Mouse (Mus musculus) G1E (cell line): Measurements from ENCODE around the gene Lsr. TPM values are rescaled to one million over a fixed set of nuclear protein-coding genes. Genes with fewer than 3 reads are reported as not detected.

ENCODE experiments used
- ATAC-seq: 2 replicates; pipeline ENCODE4 v1.8.0; 2016; ENCODE audit warnings: mild to moderate bottlenecking; ENCODE audit not compliant: insufficient number of reproducible peaks, poor library complexity, low FRiP score, severe bottlenecking; ENCODE audit errors: extremely low read depth
- DNase-seq: peaks from one replicate; pipeline ENCODE4 v3.0.0; 2012; ENCODE audit warnings: low spot score
- H3K27me3 ChIP-seq: 2 replicates; pipeline ENCODE4 v1.6.1; 2012; ENCODE audit warnings: mild to moderate bottlenecking, low read length, inconsistent platforms; ENCODE audit not compliant: insufficient read depth
- H3K36me3 ChIP-seq: replicated peaks from 2 replicates; pipeline ENCODE3; 2012; ENCODE audit warnings: mild to moderate bottlenecking, inconsistent platforms
- H3K4me1 ChIP-seq: 2 replicates; pipeline ENCODE4 v1.6.1; 2012; ENCODE audit warnings: low read depth, low read length, inconsistent platforms, mixed read lengths; ENCODE audit not compliant: insufficient read depth
- H3K4me3 ChIP-seq: 2 replicates; pipeline ENCODE4 v1.5.1; 2012; ENCODE audit warnings: low read depth, mild to moderate bottlenecking, inconsistent platforms, low read length, moderate library complexity, mixed read lengths
- H3K9me3 ChIP-seq: replicated peaks from 2 replicates; pipeline ENCODE4 v1.6.1; 2012; ENCODE audit warnings: inconsistent platforms
- CTCF ChIP-seq: IDR thresholded peaks from 2 replicates; pipeline ENCODE4 v1.5.1; 2012; ENCODE audit warnings: low read depth, low read length, inconsistent platforms, mixed read lengths
- GATA1 ChIP-seq: IDR thresholded peaks from 2 replicates; pipeline ENCODE4 v1.6.1; 2012; ENCODE audit warnings: borderline replicate concordance, low read length, inconsistent platforms, mixed read lengths
- GATA2 ChIP-seq: IDR thresholded peaks from 2 replicates; pipeline ENCODE4 v1.6.1; 2012; ENCODE audit warnings: low read depth, low read length, inconsistent platforms, borderline replicate concordance
- POLR2AphosphoS5 ChIP-seq: IDR thresholded peaks from 2 replicates; pipeline ENCODE4 v1.6.1; 2012; ENCODE audit warnings: low read depth, low read length, inconsistent platforms; ENCODE audit not compliant: insufficient replicate concordance
- TAL1 ChIP-seq: conservative IDR thresholded peaks from 2 replicates; pipeline ENCODE4 v1.6.1; 2012; ENCODE audit warnings: low read depth, low read length, inconsistent platforms, mixed read lengths
- polyA plus RNA-seq: library from polyadenylated mRNA; stranded (reverse); fragments of >175 nt; gene quantifications from 2 replicates; pipeline ENCODE4 v1.2.3, GENCODE M21; 2012
- total RNA-seq, 2 experiments: library from RNA; stranded (forward) in 1 of 2; stranded (reverse) in 1 of 2; fragments of 200-1000 nt in 1 of 2; fragments of >200 nt in 1 of 2; fragmentation: Nextera tagmentation in 1 of 2; gene quantifications; 2 replicates each; pipeline ENCODE4 v1.2.3; 2014 to 2017

Gene Lsr
- total and polyA plus RNA-seq, 3 experiments: 0.11 TPM; not detected in 2

DNA sequence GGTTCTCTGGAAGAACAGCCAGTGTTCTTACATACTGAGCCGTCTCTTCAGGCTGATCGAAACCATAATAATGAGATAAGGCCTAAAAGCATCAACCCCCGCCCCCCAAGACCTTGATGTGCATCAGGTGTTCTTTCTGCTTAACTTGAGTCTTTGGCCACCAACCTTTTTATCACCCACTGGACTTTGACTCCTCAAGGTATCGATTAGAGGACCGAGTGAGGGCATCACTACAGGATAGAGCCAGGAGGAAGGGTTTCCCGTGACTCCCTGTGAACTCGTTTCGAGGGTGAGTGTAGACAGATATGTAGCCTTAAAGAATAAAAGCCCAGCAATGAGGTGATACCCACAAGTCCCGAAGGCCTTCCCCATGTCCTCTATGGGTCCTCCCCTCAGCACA lies 12.1 kb upstream of the Lsr start:
- Histone ChIP-seq H3K4me3 (no peak overlapping the region), H3K4me1 (no peaks in the 10 kb centered on the region), H3K27me3 (no peaks in the 10 kb centered on the region), H3K36me3 (no peaks in the 10 kb centered on the region), H3K9me3 (no peaks in the 10 kb centered on the region)
- ATAC-seq: no peak
- no peak for DNase-seq
- TF ChIP-seq CTCF (no peak), POLR2AphosphoS5 (no peak)

DNA sequence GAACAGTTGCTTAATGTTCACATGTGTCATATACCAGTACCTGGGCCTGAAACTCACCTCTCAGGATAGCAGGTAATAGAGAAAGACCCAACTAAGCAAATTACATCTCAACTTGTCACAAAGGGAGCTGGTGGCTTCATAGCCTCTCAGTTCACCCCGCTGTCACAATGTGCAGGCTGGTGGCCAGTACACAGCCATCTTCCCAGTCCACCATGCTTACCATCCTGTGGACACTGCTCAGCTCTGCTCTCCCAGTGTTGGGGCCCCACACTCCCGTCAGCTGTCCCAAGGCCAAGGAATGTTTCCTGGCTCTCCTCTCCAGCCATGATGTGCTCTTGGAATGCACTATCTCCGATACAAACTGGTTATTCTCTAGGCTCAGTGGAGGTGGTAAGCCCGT lies 8.4 kb upstream of the Lsr start:
- no peaks in the 10 kb centered on the region for H3K27me3 ChIP-seq
- H3K9me3 ChIP-seq: no peaks in the 10 kb centered on the region
- TF ChIP-seq CTCF (no peak), TAL1 (no peak), GATA1 (no peak), GATA2 (no peak), POLR2AphosphoS5 (no peak)
- no peak for ATAC-seq
- DNase-seq: no peak
- H3K4me3 ChIP-seq: no peak overlapping the region
- H3K4me1 ChIP-seq: no peaks in the 10 kb centered on the region
- H3K36me3 ChIP-seq: no peaks in the 10 kb centered on the region

DNA sequence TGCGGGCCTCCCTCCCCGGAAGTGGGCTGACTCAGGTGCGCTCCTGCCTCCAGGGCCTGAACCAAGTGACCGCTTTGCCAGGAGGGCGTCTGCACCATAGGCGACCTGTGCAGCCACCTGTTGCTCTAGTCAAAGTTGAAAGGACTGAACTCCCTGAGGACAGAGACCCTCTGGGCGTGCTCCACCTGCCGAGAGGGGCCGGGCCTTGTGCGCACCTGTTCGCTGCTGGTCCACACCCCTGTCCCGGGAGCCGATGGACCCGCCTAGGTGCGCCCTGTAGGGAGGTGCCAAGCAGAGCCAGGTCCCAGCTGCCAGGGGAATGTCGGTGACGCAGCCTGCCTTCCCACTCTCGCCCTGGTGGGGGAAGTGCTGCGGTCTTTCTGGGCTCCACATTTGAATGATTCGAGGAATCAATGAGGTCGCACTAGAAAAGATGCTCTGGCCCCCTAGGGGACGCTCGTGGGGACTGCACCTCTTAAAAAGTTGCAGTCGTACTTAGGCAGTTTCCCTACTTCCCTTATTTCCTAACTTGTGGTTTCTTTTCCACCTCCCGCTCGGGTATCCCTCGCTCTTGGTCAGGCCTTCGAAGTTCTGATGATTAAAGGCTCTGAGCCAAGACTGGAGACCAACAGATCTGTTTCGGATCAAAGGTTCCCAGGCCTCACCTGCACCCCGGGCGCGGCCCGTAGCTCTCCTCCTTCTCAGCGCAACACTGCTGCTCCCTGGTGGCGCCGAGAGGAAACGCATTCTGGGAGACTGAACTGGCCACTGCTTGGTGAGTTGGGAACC lies 431 bp upstream of the Lsr start, which contains the start of gene Fam187b:
Gene Fam187b (plus strand): TSS at position 290 of the 789 bp plus-strand sequence.
- TF ChIP-seq TAL1 (no peak), GATA2 (no peak), POLR2AphosphoS5 (no peak), GATA1 (no peak), CTCF (peak; percentile 64; the same call in 1 of the 2 replicates)
- DNase-seq (peak; percentile 54), ATAC-seq (peak; percentile 68)
- Histone ChIP-seq H3K27me3 (peaks cover 18% of the 10 kb centered on the region), H3K36me3 (no peaks in the 10 kb centered on the region), H3K9me3 (peaks cover 8% of the 10 kb centered on the region), H3K4me1 (peaks cover 4% of the 10 kb centered on the region), H3K4me3 (peak within 1 kb of the TSS; percentile 61; the same call in 1 of the 2 replicates)

DNA sequence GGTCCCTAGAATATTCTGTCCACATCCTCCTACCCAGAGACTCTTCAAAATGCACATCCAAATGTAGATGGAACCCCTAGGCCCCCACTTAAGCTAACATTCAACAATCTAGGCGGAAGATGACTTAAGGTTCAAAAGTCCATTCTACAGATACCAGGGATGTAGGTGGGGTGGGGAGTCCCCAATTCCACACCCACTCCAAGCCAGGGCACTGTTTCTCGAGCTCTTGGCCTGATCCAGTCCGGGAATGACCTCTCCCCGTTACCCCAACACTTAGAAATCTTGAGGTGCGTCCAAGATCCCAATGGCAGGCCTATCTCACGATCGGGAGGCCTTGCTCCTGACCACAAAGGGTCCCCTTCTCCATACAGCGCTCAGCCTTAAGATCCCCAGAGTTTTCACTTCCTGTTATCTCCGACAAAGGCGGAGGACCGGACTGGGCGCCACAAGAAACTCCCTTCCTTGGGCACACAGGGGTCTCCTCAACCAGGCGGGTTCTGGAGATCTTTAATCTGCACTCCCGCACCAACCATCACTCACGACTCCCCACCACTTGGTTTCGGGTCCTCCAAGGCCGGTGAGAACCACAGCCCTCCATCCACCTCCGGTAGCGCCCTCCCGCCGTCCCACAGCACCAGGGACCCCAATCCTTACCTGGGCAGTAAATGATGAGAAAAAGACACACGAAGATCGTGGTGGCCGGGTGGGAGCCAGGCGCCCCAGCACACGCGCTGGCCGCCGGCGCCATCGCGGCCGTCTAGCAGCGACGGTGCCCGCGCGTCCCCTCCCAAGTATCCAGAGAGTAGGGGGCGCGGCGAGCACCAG lies 626 bp downstream of the Lsr start:
- no peak for ATAC-seq

DNA sequence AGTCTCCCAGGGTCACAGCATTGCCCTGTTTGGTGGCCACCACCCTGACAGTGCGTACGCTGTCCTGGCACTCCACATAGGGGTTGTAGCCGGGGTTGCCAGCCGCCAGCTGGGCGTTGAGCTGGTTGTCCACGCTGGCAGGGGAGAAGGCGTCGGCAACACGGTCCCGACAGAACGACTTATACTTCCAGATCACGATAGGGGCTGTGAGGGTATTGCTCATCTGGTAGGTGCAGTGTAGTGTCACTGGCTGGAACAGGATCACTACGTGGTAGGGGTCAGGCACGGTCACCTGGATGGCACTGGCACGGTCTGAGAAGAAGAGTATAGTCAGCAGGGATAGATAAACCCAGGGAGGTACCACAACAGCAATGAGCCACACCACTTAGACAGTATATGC lies 1.4 kb downstream of the Lsr start:
- no peak for TF ChIP-seq TAL1
- no peak for TF ChIP-seq CTCF
- TF ChIP-seq GATA1: no peak
- no peak for TF ChIP-seq POLR2AphosphoS5
- no peak for TF ChIP-seq GATA2
- Histone ChIP-seq H3K4me1 (peaks cover 4% of the 10 kb centered on the region), H3K4me3 (no peak overlapping the region), H3K9me3 (peaks cover 8% of the 10 kb centered on the region), H3K27me3 (peaks cover 22% of the 10 kb centered on the region), H3K36me3 (no peaks in the 10 kb centered on the region)
- DNase-seq (no peak), ATAC-seq (no peak)

More for the DNA sequence above, 626 bp downstream of the Lsr start:
- peaks cover 8% of the 10 kb centered on the region for H3K9me3 ChIP-seq
- no peak overlapping the region for H3K4me3 ChIP-seq
- peaks cover 4% of the 10 kb centered on the region for H3K4me1 ChIP-seq
- TF ChIP-seq POLR2AphosphoS5 (no peak), GATA2 (no peak), GATA1 (no peak), CTCF (no peak), TAL1 (no peak)
- peaks cover 21% of the 10 kb centered on the region for H3K27me3 ChIP-seq
- H3K36me3 ChIP-seq: no peaks in the 10 kb centered on the region
- no peak for DNase-seq

DNA sequence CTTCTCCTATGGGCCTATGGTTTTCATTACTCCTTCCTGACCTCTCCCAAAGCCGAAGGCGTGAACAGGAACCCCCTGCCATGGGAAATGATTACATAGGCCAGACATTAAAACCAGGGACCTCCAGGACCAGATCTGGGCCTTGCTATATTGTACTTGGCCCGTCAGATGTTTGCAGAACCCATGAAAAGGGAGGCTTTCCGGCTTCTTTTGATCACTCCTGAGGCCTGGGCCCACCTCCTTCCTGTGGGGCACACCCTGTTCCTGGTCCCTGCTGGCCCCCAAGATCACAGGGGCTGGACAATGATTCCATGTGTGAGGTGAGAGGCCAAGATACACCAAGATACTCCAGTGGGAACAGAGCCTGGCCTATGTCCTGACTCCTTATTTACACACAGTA lies 4.1 kb downstream of the Lsr start:
- ATAC-seq: no peak
- H3K27me3 ChIP-seq: peaks cover 33% of the 10 kb centered on the region
- H3K9me3 ChIP-seq: peaks cover 8% of the 10 kb centered on the region
- no peak for DNase-seq
- peaks cover 14% of the 10 kb centered on the region for H3K4me1 ChIP-seq
- no peak overlapping the region for H3K4me3 ChIP-seq
- no peaks in the 10 kb centered on the region for H3K36me3 ChIP-seq
- TF ChIP-seq POLR2AphosphoS5 (no peak), CTCF (no peak), GATA1 (no peak), TAL1 (no peak), GATA2 (no peak)
